Mouse (Mus musculus) layer of hippocampus, adult 2 months (tissue): ENCODE data around the gene Siae. TPM values are rescaled to one million over a fixed set of nuclear protein-coding genes. Genes with fewer than 3 reads are reported as not detected.

Experiments used
- DNase-seq, 2 experiments: peaks; one replicate each; pipeline ENCODE4 v3.0.0; 2022; ENCODE audit warnings: low spot score in 2 of 2
- H3K27ac ChIP-seq: fragments of 200-600 bp; 2 replicates; pipeline ENCODE4 v1.8.1; 2022
- H3K4me3 ChIP-seq: fragments of 200-600 bp; 2 replicates; pipeline ENCODE4 v1.8.1; 2022; ENCODE audit warnings: mild to moderate bottlenecking
- CTCF ChIP-seq: fragments of 200-600 bp; conservative IDR thresholded peaks from 2 replicates; pipeline ENCODE4 v1.8.1; 2022; ENCODE audit warnings: antibody characterized with exemption, mild to moderate bottlenecking, moderate library complexity
- total RNA-seq, 2 experiments: library from RNA; stranded (reverse); gene quantifications; 2 replicates each; pipeline ENCODE4 v1.2.3; 2021

The Siae gene
- total RNA-seq, 2 experiments from 2014 or later: 9.6 to 14.0 TPM

DNA sequence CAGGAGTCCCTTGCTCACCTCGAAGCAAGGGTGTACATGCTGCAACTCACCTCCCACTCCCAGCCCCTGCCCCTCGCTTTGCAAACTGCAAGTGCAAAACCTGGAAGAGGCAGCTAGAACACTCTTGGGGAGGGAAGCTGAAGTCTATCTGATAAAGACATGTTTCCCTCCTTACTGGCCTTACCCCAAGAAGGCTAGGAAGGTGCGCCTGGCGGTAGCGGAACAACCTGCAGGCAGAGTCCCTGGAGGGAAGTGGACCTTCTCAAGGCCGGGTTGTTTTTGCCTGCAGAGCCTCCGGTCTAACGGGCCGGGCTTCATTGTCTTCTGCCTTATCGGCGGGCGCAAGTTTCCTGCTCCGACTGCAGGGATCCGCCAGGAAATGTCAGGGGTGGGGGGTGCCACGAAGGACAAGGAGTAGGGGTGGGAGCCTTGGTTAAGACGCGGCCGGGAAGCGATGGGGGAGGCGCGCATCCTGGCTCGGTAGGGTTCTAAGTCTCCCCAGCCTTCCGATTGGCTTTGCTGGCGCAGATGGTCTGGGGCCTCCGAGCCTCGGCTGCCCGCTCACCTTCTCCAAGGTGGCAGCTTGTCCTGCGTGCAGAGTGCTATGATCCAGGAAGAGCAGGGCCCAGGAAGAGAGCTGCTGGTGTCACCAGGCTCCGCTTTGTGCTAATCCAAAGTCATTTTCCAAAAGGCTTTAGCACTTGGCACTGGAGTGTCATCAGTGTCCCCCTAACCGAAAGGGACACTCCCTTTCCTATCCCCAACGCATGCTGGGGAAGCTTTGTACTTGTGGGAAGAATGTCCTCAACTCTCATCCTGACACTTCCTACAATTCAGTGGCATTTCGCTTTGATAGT lies 25.2 kb upstream of the Siae start:
- DNase-seq: no peak
- peak overlapping the region; percentile 68 for H3K27ac ChIP-seq
- H3K4me3 ChIP-seq: peak overlapping the region; percentile 56
- peak; percentile 62 for TF ChIP-seq CTCF

DNA sequence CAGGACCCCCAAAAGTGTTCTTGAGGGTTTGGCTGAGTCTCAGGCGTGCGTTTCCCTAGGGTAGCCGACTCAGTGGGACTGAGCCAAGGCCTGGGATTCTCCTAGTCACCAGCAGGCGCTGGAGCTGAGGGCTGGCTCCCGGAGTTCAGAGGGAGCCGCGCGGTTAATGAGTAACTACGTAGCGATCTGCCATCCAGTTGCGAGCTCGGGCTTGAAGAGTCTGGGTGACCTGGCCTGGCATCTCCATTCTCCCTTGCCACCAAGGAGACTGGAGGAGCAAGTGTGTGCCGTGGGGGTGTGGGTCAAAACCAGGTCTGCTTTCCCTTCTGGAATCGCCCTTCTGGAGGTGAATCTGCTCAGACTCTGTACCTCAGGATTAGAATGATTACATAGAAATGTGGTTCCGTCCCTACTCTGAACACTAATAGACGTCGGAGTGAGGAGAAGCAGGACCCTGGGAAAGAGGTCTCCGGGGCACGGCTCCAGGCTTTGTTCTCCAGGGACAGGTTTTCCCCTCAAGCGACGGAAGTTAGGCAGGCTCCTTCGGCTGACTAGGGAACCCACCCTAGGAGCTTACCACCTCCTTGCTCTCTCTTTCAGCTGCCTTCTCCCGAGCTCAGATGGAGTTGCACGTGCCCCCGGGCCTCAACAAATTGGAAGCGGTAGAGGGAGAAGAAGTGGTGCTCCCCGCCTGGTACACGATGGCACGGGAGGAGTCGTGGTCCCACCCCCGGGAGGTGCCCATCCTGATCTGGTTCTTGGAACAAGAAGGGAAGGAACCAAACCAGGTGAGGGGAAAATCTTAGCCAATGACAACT lies 24.4 kb upstream of the Siae start:
- no peak for DNase-seq
- TF ChIP-seq CTCF: peak; percentile 78
- Histone ChIP-seq H3K27ac (peak overlapping the region; percentile 61), H3K4me3 (peak overlapping the region; percentile 56)

DNA sequence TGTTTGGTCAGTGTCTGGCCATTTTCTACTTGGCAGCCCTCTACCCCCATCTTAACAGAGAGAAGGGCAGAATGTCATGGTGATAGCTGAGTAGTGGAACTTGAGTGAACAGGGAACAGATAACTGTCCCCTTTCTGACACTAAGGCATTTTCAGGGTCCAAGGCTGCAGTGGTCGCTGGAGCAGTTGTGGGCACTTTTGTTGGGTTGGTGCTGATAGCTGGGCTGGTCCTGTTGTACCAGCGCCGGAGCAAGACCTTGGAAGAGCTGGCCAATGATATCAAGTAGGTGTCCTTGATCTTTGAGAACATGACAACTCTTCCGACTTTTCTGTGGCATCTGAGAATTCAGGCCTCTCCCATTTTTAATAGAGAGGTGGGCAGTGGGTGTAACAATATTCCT lies 18.6 kb upstream of the Siae start:
- no peak overlapping the region for H3K27ac ChIP-seq
- no peak for DNase-seq
- H3K4me3 ChIP-seq: no peak overlapping the region
- no peak for TF ChIP-seq CTCF

- H3K4me3 ChIP-seq: no peak overlapping the region
- TF ChIP-seq CTCF: no peak
- DNase-seq: no peak
- H3K27ac ChIP-seq: no peak overlapping the region
These were observed 17.7 kb upstream of the Siae start for GRCm38 (mm10) chr9:37537658-37538250.

DNA sequence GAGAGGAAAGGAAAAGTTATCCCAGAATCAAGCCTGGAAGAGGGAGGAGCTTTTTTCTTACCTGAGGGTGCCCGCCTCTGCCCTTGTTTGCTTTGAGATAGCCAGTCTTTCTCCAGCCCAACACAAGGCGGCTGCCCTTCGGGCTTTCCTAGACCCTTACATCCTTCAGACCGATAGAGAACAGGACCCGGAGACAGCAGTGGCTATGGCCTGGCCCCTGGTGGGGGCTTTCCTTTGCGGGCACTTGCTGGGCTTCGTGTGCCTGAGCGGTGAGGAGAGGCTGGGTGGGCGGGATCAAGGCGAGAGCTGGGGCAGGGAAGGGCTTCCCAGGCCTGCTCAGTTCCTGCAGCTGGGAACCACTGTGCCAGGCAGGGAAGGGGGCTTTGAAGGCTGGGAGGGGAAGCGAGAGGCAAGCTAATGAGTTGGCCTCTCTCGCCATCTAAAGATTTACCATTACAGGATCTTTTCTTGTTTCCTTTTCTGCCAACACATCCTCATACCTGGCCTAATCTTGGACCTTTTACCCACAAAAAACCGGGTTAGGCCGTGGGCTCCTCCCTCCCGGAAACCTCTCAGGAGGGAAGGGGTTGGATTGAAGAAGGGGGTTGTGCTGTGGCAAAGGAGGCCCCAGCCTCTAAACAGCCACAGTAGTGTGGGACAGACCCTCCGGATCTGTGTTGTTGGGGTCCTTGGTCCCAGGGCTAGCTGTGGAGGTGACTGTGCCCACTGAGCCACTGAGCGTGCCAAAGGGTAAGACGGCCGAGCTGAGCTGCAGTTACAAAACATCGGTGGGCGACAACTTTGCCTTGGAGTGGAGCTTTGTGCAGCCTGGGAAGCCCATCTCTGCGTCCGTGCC lies 16.1 kb upstream of the Siae start, which contains the start of gene Vsig2:
Vsig2 (plus strand) TSS at position 86 of the 856 bp plus-strand sequence.
- Histone ChIP-seq H3K4me3 (no peak within 1 kb of the TSS), H3K27ac (peak within 1 kb of the TSS; percentile 43; the same call in 1 of the 2 replicates)
- DNase-seq: no peak
- no peak for TF ChIP-seq CTCF

- no peak for DNase-seq
- TF ChIP-seq CTCF: no peak
- Histone ChIP-seq H3K27ac (peak overlapping the region; percentile 43; the same call in 1 of the 2 replicates), H3K4me3 (no peak overlapping the region)
These were observed 15.3 kb upstream of the Siae start for GRCm38 (mm10) chr9:37540226-37540625.

GRCm38 (mm10) chr9:37540701-37541575 lies 14.6 kb upstream of the Siae start:
- no peak for TF ChIP-seq CTCF
- Histone ChIP-seq H3K4me3 (no peak overlapping the region), H3K27ac (peak overlapping the region; percentile 67)
- no peak for DNase-seq

DNA sequence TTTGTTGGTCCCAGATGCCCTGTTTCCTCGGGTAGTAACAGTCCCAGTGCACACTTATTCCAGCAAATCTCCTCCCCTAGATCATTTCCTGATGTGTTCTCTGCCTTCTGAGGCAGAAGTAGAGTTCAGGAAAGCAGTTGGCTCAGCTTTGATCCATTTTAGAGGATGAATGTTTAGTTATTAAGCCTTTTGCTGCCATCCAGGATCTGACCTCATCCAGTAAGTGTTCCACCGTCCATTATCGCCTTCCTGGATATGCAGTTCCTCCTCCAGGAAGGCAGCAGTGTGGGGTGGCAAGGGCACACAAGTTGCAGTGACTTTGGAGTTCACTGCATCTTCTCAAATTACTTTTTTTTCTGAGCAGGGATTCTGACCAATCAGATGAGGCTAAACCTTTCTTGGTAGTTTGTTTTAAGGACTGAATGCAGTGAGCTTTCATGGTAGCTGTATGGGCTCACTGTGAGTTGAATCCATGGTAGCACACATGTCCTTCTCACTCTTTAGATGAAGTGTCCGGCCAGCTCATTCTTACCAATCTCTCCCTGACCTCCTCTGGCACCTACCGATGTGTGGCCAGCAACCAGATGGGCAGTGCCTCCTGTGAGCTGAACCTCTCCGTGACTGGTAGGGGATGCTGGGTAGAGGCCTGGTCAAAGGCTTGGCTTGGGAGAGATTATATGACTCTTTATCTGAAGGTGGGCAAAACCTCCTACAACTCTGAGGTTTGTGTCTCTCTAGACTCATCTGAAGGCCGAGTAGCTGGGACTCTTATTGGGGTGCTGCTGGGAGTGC lies 13.5 kb upstream of the Siae start:
- no peak for TF ChIP-seq CTCF
- no peak for DNase-seq
- Histone ChIP-seq H3K27ac (peak overlapping the region; percentile 67), H3K4me3 (no peak overlapping the region)

GRCm38 (mm10) chr9:37543869-37544440 lies 11.5 kb upstream of the Siae start:
- no peak for TF ChIP-seq CTCF
- Histone ChIP-seq H3K4me3 (peak overlapping the region; percentile 46), H3K27ac (peak overlapping the region; percentile 29; the same call in 1 of the 2 replicates)
- no peak for DNase-seq
